ENCODE assay signal across 14 mouse cellular contexts in genomic region chr1:91201122-91201521, GRCm38 (mm10). TPM values are rescaled to one million over a fixed set of nuclear protein-coding genes. Genes with fewer than 3 reads are reported as not detected.
"Had no signal": no experiment of that assay in that cellular context is flagged by ENCODE, and none has a peak within 500 bp of the region (broad histone marks: within the 10 kb centered on the region; RNA-seq: fewer than 3 reads in every experiment).

No protein-coding gene starts in this region.

- H3K4me1 ChIP-seq: kidney, embryonic 15.5 days; midbrain, embryonic 12.5 days; neural tube, embryonic 12.5 days had no signal

- H3K4me3 ChIP-seq: kidney, embryonic 15.5 days; limb, embryonic 12.5 days; midbrain, embryonic 12.5 days; neural tube, embryonic 12.5 days had no signal

- H3K9me3 ChIP-seq: kidney, embryonic 15.5 days; limb, embryonic 12.5 days; midbrain, embryonic 12.5 days; neural tube, embryonic 12.5 days had no signal

- DNase-seq: kidney, postnatal 14 days; layer of hippocampus, adult 9-11 months; layer of hippocampus, postnatal 36 days; lung, adult 18-20 months; thymus, postnatal 14 days had no signal

- H3K27me3 ChIP-seq: kidney, embryonic 15.5 days; limb, embryonic 12.5 days; midbrain, embryonic 12.5 days; neural tube, embryonic 12.5 days had no signal

- H3K36me3 ChIP-seq: kidney, embryonic 15.5 days; limb, embryonic 12.5 days; midbrain, embryonic 12.5 days; neural tube, embryonic 12.5 days had no signal

- H3K9ac ChIP-seq: kidney, embryonic 15.5 days; limb, embryonic 12.5 days; liver, embryonic 14.5 days; midbrain, embryonic 12.5 days; neural tube, embryonic 12.5 days had no signal

- H3K27ac ChIP-seq: kidney, embryonic 15.5 days; limb, embryonic 12.5 days; liver, embryonic 14.5 days; midbrain, embryonic 12.5 days; neural tube, embryonic 12.5 days; stomach, postnatal 0 days had no signal

- H3K4me2 ChIP-seq: kidney, embryonic 15.5 days; limb, embryonic 12.5 days; midbrain, embryonic 12.5 days; neural tube, embryonic 12.5 days had no signal

RNA-seq across cellular contexts. Expression of gene Rbm44, which starts 56.2 kb away (rescaled TPM):
- total RNA-seq: layer of hippocampus, postnatal 36 days; left cerebral cortex, adult 8-10 months had no signal
- polyA plus RNA-seq: large intestine, adult 2 months; liver, adult 2 months had no signal
